Mouse (Mus musculus) bone marrow, adult 2 months (tissue): ENCODE results near the gene Zfp853.

Source experiments
- CTCF ChIP-seq: fragments of 200-500 bp; IDR thresholded peaks from 2 replicates; pipeline ENCODE4 v1.5.1; 2011; ENCODE audit warnings: low read length, control low read depth; ENCODE audit not compliant: control insufficient read depth, insufficient read depth
- POLR2A ChIP-seq: fragments of 200-500 bp; IDR thresholded peaks from 2 replicates; pipeline ENCODE4 v1.6.1; 2011; ENCODE audit warnings: low read depth, mild to moderate bottlenecking, control low read depth, low read length, borderline replicate concordance; ENCODE audit not compliant: control insufficient read depth

DNA sequence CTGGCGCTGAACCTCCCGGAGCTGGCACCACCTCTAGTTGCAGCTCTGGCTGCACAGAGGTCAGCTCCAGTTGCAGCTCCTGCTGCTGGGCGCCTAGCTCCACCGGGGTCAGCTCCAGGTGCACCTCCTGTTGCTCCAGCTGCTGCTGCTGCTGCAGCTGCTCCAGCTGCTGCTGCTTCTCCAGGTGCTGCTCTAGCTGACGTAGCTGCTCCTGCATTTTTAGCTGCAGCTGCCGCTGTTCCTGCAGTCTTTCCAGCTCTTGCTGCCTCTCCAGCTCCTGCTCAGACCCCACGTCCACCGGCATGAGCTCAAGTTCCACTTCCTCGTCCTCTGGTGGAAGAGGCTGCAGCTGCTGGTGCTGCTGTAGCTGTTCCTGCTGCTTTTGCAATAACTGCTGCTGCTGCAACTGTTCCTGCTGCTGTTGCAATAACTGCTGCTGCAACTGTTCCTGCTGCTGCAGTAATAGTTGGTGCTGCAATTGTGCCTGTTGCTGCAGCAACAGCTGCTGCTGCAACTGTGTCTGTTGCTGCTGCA lies 5.0 kb downstream of the Zfp853 start:
- no peak for TF ChIP-seq CTCF
- no peak; the same call in 1 of the 2 replicates for TF ChIP-seq POLR2A
